Mouse (Mus musculus): ENCODE results near the gene Sec61g. TPM values are rescaled to one million over a fixed set of nuclear protein-coding genes. Genes with fewer than 3 reads are reported as not detected.
"Not testable (repeated sequence)": the region's sequence is repeated elsewhere in the genome, so short reads cannot be mapped to it uniquely, and the experiment has no call there.

Gene Sec61g
- polyA plus RNA-seq, 1 experiment from 2014 or later = 36.9 TPM

DNA sequence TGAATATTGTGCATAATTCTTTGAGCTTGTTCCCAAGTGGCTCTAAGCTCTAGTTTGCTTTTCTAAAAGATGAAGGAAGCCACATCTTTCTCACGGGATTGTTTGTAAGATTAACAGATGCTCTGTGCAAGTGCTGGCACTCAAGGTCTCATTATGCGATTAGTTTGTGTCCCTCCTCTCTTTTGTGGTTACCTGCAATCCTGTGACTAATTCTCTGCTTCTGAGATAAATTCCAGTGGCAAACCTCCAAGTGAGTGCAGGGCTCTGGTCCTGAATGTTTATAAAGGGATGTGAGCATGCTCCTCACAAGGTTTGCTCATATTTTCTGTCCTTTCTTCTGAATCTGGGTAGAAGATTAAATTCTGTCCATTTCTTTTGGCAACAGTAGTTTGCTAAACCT, 18.2 kb upstream of the Sec61g start:
- ATAC-seq (no peak), DNase-seq (ENCODE audit: low spot score) (no peak)
- Histone ChIP-seq H3K4me3 (ENCODE audit: low read depth, low read length) (no peak overlapping the region), H3K9ac (ENCODE audit: low read length) (no peak overlapping the region), H3K36me3 (ENCODE audit: control insufficient read depth, insufficient read depth, low read length) (no peaks in the 10 kb centered on the region), H3K27ac (ENCODE audit: low read depth, low read length) (no peak overlapping the region), H3K4me2 (ENCODE audit: low read length) (no peak overlapping the region), H3K4me1 (ENCODE audit: control insufficient read depth, insufficient read depth, low read length) (no peaks in the 10 kb centered on the region), H3K27me3 (replicated peaks; ENCODE audit: control insufficient read depth, insufficient read depth, low read length) (no peaks in the 10 kb centered on the region), H3K9me3 (replicated peaks; ENCODE audit: control insufficient read depth, low read length) (no peaks in the 10 kb centered on the region)
- WGBS = 44% methylated on average over 2 of the region's 2 CpGs

DNA sequence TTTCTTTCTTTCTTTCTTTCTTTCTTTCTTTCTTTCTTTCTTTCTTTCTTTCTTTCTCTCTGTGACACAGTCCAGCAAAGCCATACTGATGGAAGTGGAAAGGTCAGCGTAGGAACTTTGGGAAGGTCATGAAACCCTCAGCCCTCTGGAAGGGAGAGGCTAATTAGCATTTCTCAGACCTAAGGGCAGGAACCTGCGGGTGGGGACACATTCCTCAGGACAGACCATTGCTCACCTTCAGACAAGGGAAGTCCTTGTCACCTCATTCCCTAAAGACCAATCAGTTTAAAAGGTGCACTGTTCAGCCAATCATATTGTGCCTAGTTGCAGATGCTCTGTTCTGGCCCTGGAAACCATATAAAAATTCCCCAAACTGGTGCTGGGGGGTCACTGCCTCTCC, 17.4 kb upstream of the Sec61g start:
- H3K4me3 ChIP-seq (ENCODE audit: low read depth, low read length) = no peak overlapping the region
- H3K36me3 ChIP-seq (ENCODE audit: control insufficient read depth, insufficient read depth, low read length) = no peaks in the 10 kb centered on the region
- no peaks in the 10 kb centered on the region for H3K9me3 ChIP-seq (replicated peaks; ENCODE audit: control insufficient read depth, low read length)
- no peak for ATAC-seq
- no peaks in the 10 kb centered on the region for H3K4me1 ChIP-seq (ENCODE audit: control insufficient read depth, insufficient read depth, low read length)
- H3K27ac ChIP-seq (ENCODE audit: low read depth, low read length) = no peak overlapping the region
- 53% methylated on average over 2 of the region's 2 CpGs for WGBS
- H3K27me3 ChIP-seq (replicated peaks; ENCODE audit: control insufficient read depth, insufficient read depth, low read length) = no peaks in the 10 kb centered on the region
- H3K4me2 ChIP-seq (ENCODE audit: low read length) = no peak overlapping the region
- DNase-seq (ENCODE audit: low spot score) = no peak
- H3K9ac ChIP-seq (ENCODE audit: low read length) = no peak overlapping the region

GRCm38 (mm10) chr11:16524917-16525640, 16.8 kb upstream of the Sec61g start:
- H3K9me3 ChIP-seq (replicated peaks; ENCODE audit: control insufficient read depth, low read length) = no peaks in the 10 kb centered on the region
- H3K4me2 ChIP-seq (ENCODE audit: low read length) = no peak overlapping the region
- no peak overlapping the region for H3K27ac ChIP-seq (ENCODE audit: low read depth, low read length)
- H3K4me3 ChIP-seq (ENCODE audit: low read depth, low read length) = no peak overlapping the region
- peak; percentile 81 for ATAC-seq
- no peaks in the 10 kb centered on the region for H3K27me3 ChIP-seq (replicated peaks; ENCODE audit: control insufficient read depth, insufficient read depth, low read length)
- no peaks in the 10 kb centered on the region for H3K4me1 ChIP-seq (ENCODE audit: control insufficient read depth, insufficient read depth, low read length)
- DNase-seq (ENCODE audit: low spot score) = peak; percentile 83
- WGBS = 50% methylated on average over 3 of the region's 3 CpGs
- no peak overlapping the region for H3K9ac ChIP-seq (ENCODE audit: low read length)
- no peaks in the 10 kb centered on the region for H3K36me3 ChIP-seq (ENCODE audit: control insufficient read depth, insufficient read depth, low read length)

GRCm38 (mm10) chr11:16515081-16515480, 6.8 kb upstream of the Sec61g start:
- not testable (repeated sequence) for H3K9ac ChIP-seq (ENCODE audit: low read length); ATAC-seq; H3K36me3 ChIP-seq (ENCODE audit: control insufficient read depth, insufficient read depth, low read length); H3K4me1 ChIP-seq (ENCODE audit: control insufficient read depth, insufficient read depth, low read length); H3K27me3 ChIP-seq (replicated peaks; ENCODE audit: control insufficient read depth, insufficient read depth, low read length); H3K4me2 ChIP-seq (ENCODE audit: low read length); DNase-seq (ENCODE audit: low spot score); H3K9me3 ChIP-seq (replicated peaks; ENCODE audit: control insufficient read depth, low read length); H3K27ac ChIP-seq (ENCODE audit: low read depth, low read length); H3K4me3 ChIP-seq (ENCODE audit: low read depth, low read length)
- 97% methylated on average over 16 of the region's 16 CpGs for WGBS

GRCm38 (mm10) chr11:16514221-16514620, 5.9 kb upstream of the Sec61g start:
- ATAC-seq; H3K4me3 ChIP-seq (ENCODE audit: low read depth, low read length); H3K4me2 ChIP-seq (ENCODE audit: low read length); H3K27ac ChIP-seq (ENCODE audit: low read depth, low read length); H3K4me1 ChIP-seq (ENCODE audit: control insufficient read depth, insufficient read depth, low read length); H3K36me3 ChIP-seq (ENCODE audit: control insufficient read depth, insufficient read depth, low read length); H3K27me3 ChIP-seq (replicated peaks; ENCODE audit: control insufficient read depth, insufficient read depth, low read length); DNase-seq (ENCODE audit: low spot score); H3K9me3 ChIP-seq (replicated peaks; ENCODE audit: control insufficient read depth, low read length); H3K9ac ChIP-seq (ENCODE audit: low read length): not testable (repeated sequence)
- WGBS = 74% methylated on average over 23 of the region's 23 CpGs

- Histone ChIP-seq H3K27me3 (replicated peaks; ENCODE audit: control insufficient read depth, insufficient read depth, low read length) (no peaks in the 10 kb centered on the region), H3K9me3 (replicated peaks; ENCODE audit: control insufficient read depth, low read length) (no peaks in the 10 kb centered on the region), H3K27ac (ENCODE audit: low read depth, low read length) (peak overlapping the region; percentile 93), H3K4me3 (ENCODE audit: low read depth, low read length) (peak overlapping the region; percentile 87), H3K4me2 (ENCODE audit: low read length) (peak overlapping the region; percentile 86), H3K36me3 (ENCODE audit: control insufficient read depth, insufficient read depth, low read length) (peaks cover 25% of the 10 kb centered on the region), H3K4me1 (ENCODE audit: control insufficient read depth, insufficient read depth, low read length) (peaks cover 6% of the 10 kb centered on the region), H3K9ac (ENCODE audit: low read length) (peak overlapping the region; percentile 98)
- WGBS = 3% methylated on average over 26 of the region's 26 CpGs
- ATAC-seq (no peak; the same call in none of the 2 replicates), DNase-seq (ENCODE audit: low spot score) (no peak)
These were observed 766 bp downstream of the Sec61g start for GRCm38 (mm10) chr11:16507385-16508051.

GRCm38 (mm10) chr11:16505999-16506398, 2.3 kb downstream of the Sec61g start:
- Histone ChIP-seq H3K27ac (ENCODE audit: low read depth, low read length) (no peak overlapping the region), H3K27me3 (replicated peaks; ENCODE audit: control insufficient read depth, insufficient read depth, low read length) (no peaks in the 10 kb centered on the region), H3K9ac (ENCODE audit: low read length) (no peak overlapping the region), H3K9me3 (replicated peaks; ENCODE audit: control insufficient read depth, low read length) (no peaks in the 10 kb centered on the region), H3K36me3 (ENCODE audit: control insufficient read depth, insufficient read depth, low read length) (peaks cover 31% of the 10 kb centered on the region), H3K4me1 (ENCODE audit: control insufficient read depth, insufficient read depth, low read length) (peaks cover 6% of the 10 kb centered on the region), H3K4me3 (ENCODE audit: low read depth, low read length) (no peak overlapping the region), H3K4me2 (ENCODE audit: low read length) (no peak overlapping the region)
- DNase-seq (ENCODE audit: low spot score) (no peak), ATAC-seq (no peak)
- WGBS = 95% methylated on average over 6 of the region's 6 CpGs

- Histone ChIP-seq H3K27me3 (replicated peaks; ENCODE audit: control insufficient read depth, insufficient read depth, low read length) (no peaks in the 10 kb centered on the region), H3K9me3 (replicated peaks; ENCODE audit: control insufficient read depth, low read length) (no peaks in the 10 kb centered on the region), H3K4me3 (ENCODE audit: low read depth, low read length) (no peak overlapping the region), H3K4me1 (ENCODE audit: control insufficient read depth, insufficient read depth, low read length) (peaks cover 6% of the 10 kb centered on the region), H3K9ac (ENCODE audit: low read length) (no peak overlapping the region), H3K36me3 (ENCODE audit: control insufficient read depth, insufficient read depth, low read length) (peaks cover 42% of the 10 kb centered on the region), H3K27ac (ENCODE audit: low read depth, low read length) (no peak overlapping the region), H3K4me2 (ENCODE audit: low read length) (no peak overlapping the region)
- 92% methylated on average over 5 of the region's 5 CpGs for WGBS
- ATAC-seq (no peak), DNase-seq (ENCODE audit: low spot score) (no peak)
These were observed 5.1 kb downstream of the Sec61g start for GRCm38 (mm10) chr11:16503150-16503549.

GRCm38 (mm10) chr11:16502744-16503143, 5.5 kb downstream of the Sec61g start:
- Histone ChIP-seq H3K4me1 (ENCODE audit: control insufficient read depth, insufficient read depth, low read length) (peaks cover 6% of the 10 kb centered on the region), H3K9me3 (replicated peaks; ENCODE audit: control insufficient read depth, low read length) (no peaks in the 10 kb centered on the region), H3K27me3 (replicated peaks; ENCODE audit: control insufficient read depth, insufficient read depth, low read length) (no peaks in the 10 kb centered on the region), H3K27ac (ENCODE audit: low read depth, low read length) (no peak overlapping the region), H3K4me3 (ENCODE audit: low read depth, low read length) (no peak overlapping the region), H3K36me3 (ENCODE audit: control insufficient read depth, insufficient read depth, low read length) (peaks cover 42% of the 10 kb centered on the region), H3K4me2 (ENCODE audit: low read length) (no peak overlapping the region), H3K9ac (ENCODE audit: low read length) (no peak overlapping the region)
- DNase-seq (ENCODE audit: low spot score) (no peak), ATAC-seq (no peak)
- 96% methylated on average over 3 of the region's 3 CpGs for WGBS
